Mouse (Mus musculus): ENCODE results near the gene Dvl3.

DNA sequence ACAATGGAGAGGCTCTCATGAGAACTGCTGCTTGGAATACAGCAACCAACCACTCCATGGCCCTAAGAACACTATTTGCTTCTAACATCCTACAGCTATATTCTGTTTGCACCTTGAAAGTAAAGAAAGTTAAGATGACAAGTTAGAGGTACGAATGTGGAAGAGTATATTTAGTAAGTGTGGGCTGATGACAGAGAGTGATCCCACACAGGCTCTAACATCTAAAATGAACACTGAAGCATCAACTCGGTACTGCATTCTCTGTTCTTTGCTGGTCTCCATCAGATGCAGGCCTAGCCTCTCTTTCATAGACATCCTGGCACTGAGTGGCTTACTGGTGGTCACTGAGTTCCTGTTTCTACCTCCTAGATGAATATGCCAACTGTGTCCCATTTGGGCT is 27.5 kb upstream of the Dvl3 start:
- TF ChIP-seq CTCF (IDR thresholded peaks at IDR 0.05; ENCODE audit: borderline replicate concordance, extremely low read depth, insufficient read depth, insufficient read length) = no peak
- TF ChIP-seq POLR2A (IDR thresholded peaks at IDR 0.05; ENCODE audit: borderline replicate concordance, extremely low read depth, insufficient read depth, insufficient read length, poor library complexity, severe bottlenecking) = no peak

All from brain, embryonic 14.5 days (tissue).